Mouse (Mus musculus): Measurements from ENCODE around the gene Tbpl2.

DNA sequence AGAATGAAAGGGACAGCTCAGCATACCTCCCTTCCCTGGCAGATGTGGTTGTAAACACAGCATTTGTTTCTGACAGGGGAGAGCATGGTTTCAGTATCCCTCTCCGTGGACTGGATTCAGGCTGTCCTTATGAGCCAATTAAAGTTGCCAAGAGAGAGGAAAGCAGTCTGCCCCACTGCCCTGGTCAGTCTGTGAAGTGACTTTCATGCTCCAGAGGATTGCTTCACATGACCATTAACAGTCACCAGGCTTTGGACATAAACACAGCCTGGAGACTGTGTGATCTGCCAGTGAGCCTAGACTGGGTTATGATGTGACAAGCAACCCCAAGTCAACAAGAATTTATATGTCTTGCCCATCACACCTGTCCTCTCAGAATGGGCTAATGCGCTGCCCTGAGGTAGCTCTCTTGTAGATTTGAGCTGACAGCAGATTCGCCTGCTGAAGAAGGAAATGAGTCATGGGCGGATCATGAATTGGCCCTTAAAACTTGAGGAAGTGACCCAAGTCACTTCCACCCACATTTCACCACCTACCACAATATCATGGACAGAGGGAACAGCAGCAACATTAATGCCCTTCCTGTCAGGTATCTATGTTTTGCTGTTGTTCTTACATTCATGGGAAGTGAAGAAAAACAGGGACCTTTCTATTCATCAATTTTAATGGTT lies 7.4 kb upstream of the Tbpl2 start:
- TF ChIP-seq MAX (IDR thresholded peaks at IDR 0.05; ENCODE audit: low read depth) (no peak), POLR2A (IDR thresholded peaks at IDR 0.05; ENCODE audit: insufficient read length, low read depth) (no peak), MYOD1 (IDR thresholded peaks at IDR 0.05; ENCODE audit: control insufficient read depth in 1 of 3, insufficient read length in 2 of 3, low read depth in 2 of 3) (no peak), CEBPB (IDR thresholded peaks at IDR 0.05; ENCODE audit: insufficient read depth, poor library complexity, severe bottlenecking) (no peak), USF1 (IDR thresholded peaks at IDR 0.05; ENCODE audit: low read depth) (no peak), E2F4 (IDR thresholded peaks at IDR 0.05; ENCODE audit: insufficient read depth) (no peak), POLR2AphosphoS2 (IDR thresholded peaks at IDR 0.05; ENCODE audit: insufficient read length, low read depth) (no peak), SRF (IDR thresholded peaks at IDR 0.05; ENCODE audit: control insufficient read depth, insufficient read length, low read depth) (no peak)

Measured in myocyte (in vitro differentiated cells).